ENCODE assay signal across 9 mouse cellular contexts in genomic region chr2:164348980-164349379, GRCm38 (mm10). TPM values are rescaled to one million over a fixed set of nuclear protein-coding genes. Genes with fewer than 3 reads are reported as not detected.
A peak's percentile ranks its signal among the peaks of the same experiment; 100 is the strongest.
DNase-seq lines count a peak whose midpoint lies in the region; ATAC-seq and TF ChIP-seq lines count a peak whose summit lies in the region.
"Had no signal": no experiment of that assay in that cellular context is flagged by ENCODE, and none has a peak within 500 bp of the region (broad histone marks: within the 10 kb centered on the region; RNA-seq: fewer than 3 reads in every experiment).

No protein-coding gene starts in this region.

- no peak overlapping the region for H3K27ac ChIP-seq in forebrain, embryonic 14.5 days (ENCODE audit: low read depth, low read length)
- no peak overlapping the region for H3K27ac ChIP-seq in forebrain, embryonic 15.5 days (replicated peaks)
- H3K27ac ChIP-seq in liver, adult 2 months (replicated peaks; ENCODE audit: insufficient read depth, low read depth, low read length) = no peak overlapping the region
- no peak overlapping the region for H3K27ac ChIP-seq in liver, embryonic 11.5 days (ENCODE audit: low read depth, low read length)
- H3K27ac ChIP-seq in embryonic facial prominence, embryonic 14.5 days (replicated peaks; ENCODE audit: low read depth, low read length) = no peak overlapping the region
- no peak overlapping the region for H3K27ac ChIP-seq in forebrain, embryonic 10.5 days
- H3K27ac ChIP-seq: heart, embryonic 15.5 days had no signal

- no peak for TF ChIP-seq POLR2A in liver, adult 2 months (IDR thresholded peaks at IDR 0.05; ENCODE audit: extremely low read depth, insufficient read depth, low read length)

- H3K27me3 ChIP-seq in forebrain, embryonic 14.5 days (replicated peaks; ENCODE audit: control insufficient read depth, insufficient read depth, low read length) = no peaks in the 10 kb centered on the region
- no peaks in the 10 kb centered on the region for H3K27me3 ChIP-seq in forebrain, embryonic 15.5 days
- H3K27me3 ChIP-seq in liver, adult 2 months (ENCODE audit: control insufficient read depth, insufficient read depth, low read length) = no peaks in the 10 kb centered on the region
- no peaks in the 10 kb centered on the region for H3K27me3 ChIP-seq in liver, embryonic 11.5 days (replicated peaks; ENCODE audit: control insufficient read depth, insufficient read depth, low read length)
- H3K27me3 ChIP-seq in Patski = no peaks in the 10 kb centered on the region
- H3K27me3 ChIP-seq in embryonic facial prominence, embryonic 14.5 days (replicated peaks; ENCODE audit: control insufficient read depth, insufficient read depth, low read length) = no peaks in the 10 kb centered on the region
- H3K27me3 ChIP-seq in forebrain, embryonic 10.5 days (ENCODE audit: poor library complexity, severe bottlenecking) = no peaks in the 10 kb centered on the region
- H3K27me3 ChIP-seq: heart, embryonic 15.5 days had no signal

- no peaks in the 10 kb centered on the region for H3K36me3 ChIP-seq in forebrain, embryonic 14.5 days (ENCODE audit: control insufficient read depth, insufficient read depth, low read length)
- H3K36me3 ChIP-seq in forebrain, embryonic 15.5 days = no peaks in the 10 kb centered on the region
- H3K36me3 ChIP-seq in liver, adult 2 months (ENCODE audit: control insufficient read depth, insufficient read depth, low read length) = no peaks in the 10 kb centered on the region
- H3K36me3 ChIP-seq in liver, embryonic 11.5 days (ENCODE audit: control insufficient read depth, insufficient read depth, low read length) = no peaks in the 10 kb centered on the region
- H3K36me3 ChIP-seq in embryonic facial prominence, embryonic 14.5 days (ENCODE audit: control insufficient read depth, insufficient read depth, low read length) = no peaks in the 10 kb centered on the region
- no peaks in the 10 kb centered on the region for H3K36me3 ChIP-seq in forebrain, embryonic 10.5 days (replicated peaks)
- H3K36me3 ChIP-seq: heart, embryonic 15.5 days had no signal

- H3K79me2 ChIP-seq in liver, adult 2 months (ENCODE audit: control insufficient read depth, insufficient read depth, low read length) = no peaks in the 10 kb centered on the region

- no peak overlapping the region for H3K4me2 ChIP-seq in forebrain, embryonic 14.5 days (ENCODE audit: low read length)
- H3K4me2 ChIP-seq in forebrain, embryonic 15.5 days (replicated peaks) = no peak overlapping the region
- no peak overlapping the region for H3K4me2 ChIP-seq in liver, embryonic 11.5 days
- no peak overlapping the region for H3K4me2 ChIP-seq in embryonic facial prominence, embryonic 14.5 days (ENCODE audit: low read depth, low read length)
- H3K4me2 ChIP-seq: heart, embryonic 15.5 days had no signal

- H3K4me1 ChIP-seq in forebrain, embryonic 14.5 days (ENCODE audit: control insufficient read depth, insufficient read depth, low read length) = no peaks in the 10 kb centered on the region
- no peaks in the 10 kb centered on the region for H3K4me1 ChIP-seq in forebrain, embryonic 15.5 days
- no peaks in the 10 kb centered on the region for H3K4me1 ChIP-seq in liver, adult 2 months (ENCODE audit: control insufficient read depth, insufficient read depth, low read length)
- H3K4me1 ChIP-seq in liver, embryonic 11.5 days (replicated peaks; ENCODE audit: control insufficient read depth, insufficient read depth, low read length) = no peaks in the 10 kb centered on the region
- no peaks in the 10 kb centered on the region for H3K4me1 ChIP-seq in embryonic facial prominence, embryonic 14.5 days (ENCODE audit: control insufficient read depth, insufficient read depth, low read length)
- no peaks in the 10 kb centered on the region for H3K4me1 ChIP-seq in forebrain, embryonic 10.5 days
- H3K4me1 ChIP-seq: heart, embryonic 15.5 days had no signal

- CTCF ChIA-PET in Patski (lab: Charles Lee) = no interaction called here

- WGBS in forebrain, embryonic 14.5 days = 93% methylated on average over 3 of the region's 3 CpGs
- WGBS in forebrain, embryonic 15.5 days = 94% methylated on average over 3 of the region's 3 CpGs
- 91% methylated on average over 3 of the region's 3 CpGs for WGBS in liver, adult 2 months
- 90% methylated on average over 3 of the region's 3 CpGs for WGBS in liver, embryonic 11.5 days
- 93% methylated on average over 3 of the region's 3 CpGs for WGBS in embryonic facial prominence, embryonic 14.5 days
- 92% methylated on average over 3 of the region's 3 CpGs for WGBS in forebrain, embryonic 10.5 days

- peak; percentile 10 for DNase-seq in forebrain, embryonic 14.5 days (ENCODE audit: low spot score)
- DNase-seq in liver, adult 2 months (ENCODE audit: extremely low read depth, low read depth, low spot score) = peak; percentile 24
- DNase-seq in liver, embryonic 11.5 days (ENCODE audit: low spot score) = no peak
- no peak for DNase-seq in Patski (ENCODE audit: low read depth, low spot score)
- DNase-seq in embryonic facial prominence, embryonic 14.5 days (ENCODE audit: low spot score) = peak; percentile 11
- peak; percentile 49 for DNase-seq in retina, embryonic 14.5 days (ENCODE audit: low spot score)
- no peak for DNase-seq in forebrain, embryonic 10.5 days (ENCODE audit: extremely low spot score, low spot score)

- TF ChIP-seq CTCF in liver, adult 2 months (IDR thresholded peaks at IDR 0.05; ENCODE audit: low read depth, low read length) = 0 out of 2 replicates have a peak, but pooled peaks have one; percentile 9
- peak; percentile 53 for TF ChIP-seq CTCF in Patski (IDR thresholded peaks at IDR 0.05)

- H3K4me3 ChIP-seq in forebrain, embryonic 14.5 days (ENCODE audit: low read depth, low read length) = no peak overlapping the region
- H3K4me3 ChIP-seq in forebrain, embryonic 15.5 days = no peak overlapping the region
- no peak overlapping the region for H3K4me3 ChIP-seq in liver, adult 2 months (ENCODE audit: insufficient read depth, low read depth, low read length)
- no peak overlapping the region for H3K4me3 ChIP-seq in liver, embryonic 11.5 days (ENCODE audit: low read depth, low read length)
- no peak overlapping the region for H3K4me3 ChIP-seq in embryonic facial prominence, embryonic 14.5 days (ENCODE audit: low read depth, low read length)
- no peak overlapping the region for H3K4me3 ChIP-seq in forebrain, embryonic 10.5 days
- H3K4me3 ChIP-seq: heart, embryonic 15.5 days had no signal

- no peak for ATAC-seq in forebrain, embryonic 14.5 days
- no peak for ATAC-seq in forebrain, embryonic 15.5 days (replicated peaks)
- no peak for ATAC-seq in liver, embryonic 11.5 days (replicated peaks; ENCODE audit: low FRiP score)
- no peak for ATAC-seq in Patski
- ATAC-seq in embryonic facial prominence, embryonic 14.5 days (ENCODE audit: low read depth) = no peak

- in situ Hi-C loops in Patski (cut with MboI; ENCODE audit: low pct_unique_long_range_greater_than_20kb) = loop anchor here (10.0 kb wide), 1 partner anchor 244 kb away; no protein-coding TSS in a partner anchor

- POLR2A ChIA-PET in Patski (lab: Charles Lee) = no interaction called here

- H3K9me3 ChIP-seq in forebrain, embryonic 14.5 days (replicated peaks; ENCODE audit: control insufficient read depth, low read length) = no peaks in the 10 kb centered on the region
- H3K9me3 ChIP-seq in forebrain, embryonic 15.5 days = no peaks in the 10 kb centered on the region
- H3K9me3 ChIP-seq in liver, embryonic 11.5 days (ENCODE audit: control insufficient read depth, low read length) = no peaks in the 10 kb centered on the region
- peaks cover 5% of the 10 kb centered on the region; the same call in 1 of the 2 replicates for H3K9me3 ChIP-seq in embryonic facial prominence, embryonic 14.5 days (ENCODE audit: control insufficient read depth, low read length)
- H3K9me3 ChIP-seq in forebrain, embryonic 10.5 days = no peaks in the 10 kb centered on the region
- H3K9me3 ChIP-seq: heart, embryonic 15.5 days had no signal

- no peak overlapping the region for H3K9ac ChIP-seq in forebrain, embryonic 14.5 days (ENCODE audit: low read length)
- no peak overlapping the region for H3K9ac ChIP-seq in forebrain, embryonic 15.5 days (replicated peaks)
- H3K9ac ChIP-seq in liver, adult 2 months (ENCODE audit: low read depth, low read length) = no peak overlapping the region
- H3K9ac ChIP-seq in liver, embryonic 11.5 days (ENCODE audit: low read depth, low read length) = no peak overlapping the region
- no peak overlapping the region for H3K9ac ChIP-seq in embryonic facial prominence, embryonic 14.5 days (ENCODE audit: low read depth, low read length)
- H3K9ac ChIP-seq: heart, embryonic 15.5 days had no signal

RNA-seq across cellular contexts. Expression of gene Svs5, which starts 16.4 kb away (rescaled TPM):
- polyA plus RNA-seq in forebrain, embryonic 14.5 days (2014; fragmentation: Nextera tagmentation; extraction: Ambion mirVana) = not detected in 2 replicates
- not detected in 2 replicates for polyA plus RNA-seq in forebrain, embryonic 15.5 days (2015; fragmentation: Nextera tagmentation; extraction: Ambion mirVana)
- not detected in 2 replicates for total RNA-seq in liver, adult 2 months (2014; rRNA removed)
- polyA plus RNA-seq in liver, adult 2 months (2012; rRNA removed) = not detected in 2 replicates
- not detected in 2 replicates for polyA plus RNA-seq in liver, embryonic 11.5 days (2014; fragmentation: Nextera tagmentation; extraction: Ambion mirVana)
- polyA plus RNA-seq in Patski (2021) = not detected
- polyA plus RNA-seq in embryonic facial prominence, embryonic 14.5 days (2014; fragmentation: Nextera tagmentation; extraction: Ambion mirVana) = not detected in 2 replicates
- not detected in 2 replicates for polyA plus RNA-seq in forebrain, embryonic 10.5 days (2016; fragmentation: Nextera tagmentation; extraction: Ambion mirVana)
- polyA plus RNA-seq: heart, embryonic 15.5 days had no signal

RNA-seq across cellular contexts. Expression of gene Svs6, which starts 32.4 kb away (rescaled TPM):
- not detected in 2 replicates for polyA plus RNA-seq in forebrain, embryonic 14.5 days (2014; fragmentation: Nextera tagmentation; extraction: Ambion mirVana)
- polyA plus RNA-seq in forebrain, embryonic 15.5 days (2015; fragmentation: Nextera tagmentation; extraction: Ambion mirVana) = not detected in 2 replicates
- not detected in 2 replicates for total RNA-seq in liver, adult 2 months (2014; rRNA removed)
- not detected in 2 replicates for polyA plus RNA-seq in liver, adult 2 months (2012; rRNA removed)
- polyA plus RNA-seq in liver, embryonic 11.5 days (2014; fragmentation: Nextera tagmentation; extraction: Ambion mirVana) = not detected in 2 replicates
- polyA plus RNA-seq in Patski (2021) = not detected
- polyA plus RNA-seq in embryonic facial prominence, embryonic 14.5 days (2014; fragmentation: Nextera tagmentation; extraction: Ambion mirVana) = not detected in 2 replicates
- polyA plus RNA-seq in forebrain, embryonic 10.5 days (2016; fragmentation: Nextera tagmentation; extraction: Ambion mirVana) = not detected in 2 replicates
- polyA plus RNA-seq: heart, embryonic 15.5 days had no signal

RNA-seq across cellular contexts. Expression of gene Slpi, which starts 39.9 kb away (rescaled TPM):
- polyA plus RNA-seq in forebrain, embryonic 14.5 days (2014; fragmentation: Nextera tagmentation; extraction: Ambion mirVana) = not detected in 2 replicates
- 0.29 TPM in 1 of 2 replicates, not detected in the other for polyA plus RNA-seq in forebrain, embryonic 15.5 days (2015; fragmentation: Nextera tagmentation; extraction: Ambion mirVana)
- 0.94 and 1.4 TPM in 2 replicates for total RNA-seq in liver, adult 2 months (2014; rRNA removed)
- polyA plus RNA-seq in liver, adult 2 months (2012; rRNA removed) = 4.5 and 5.7 TPM in 2 replicates
- 9.4 and 11.6 TPM in 2 replicates for polyA plus RNA-seq in liver, embryonic 11.5 days (2014; fragmentation: Nextera tagmentation; extraction: Ambion mirVana)
- 149 TPM for polyA plus RNA-seq in Patski (2021)
- 1.3 and 2.1 TPM in 2 replicates for polyA plus RNA-seq in embryonic facial prominence, embryonic 14.5 days (2014; fragmentation: Nextera tagmentation; extraction: Ambion mirVana)
- 0.22 and 0.36 TPM in 2 replicates for polyA plus RNA-seq in forebrain, embryonic 10.5 days (2016; fragmentation: Nextera tagmentation; extraction: Ambion mirVana)

RNA-seq across cellular contexts. Expression of gene Rbpjl, which starts 54.0 kb away (rescaled TPM):
- polyA plus RNA-seq in forebrain, embryonic 14.5 days (2014; fragmentation: Nextera tagmentation; extraction: Ambion mirVana) = 0.06 TPM in 1 of 2 replicates, not detected in the other
- 0.05 TPM in 1 of 2 replicates, not detected in the other for polyA plus RNA-seq in forebrain, embryonic 15.5 days (2015; fragmentation: Nextera tagmentation; extraction: Ambion mirVana)
- 0.18 and 0.20 TPM in 2 replicates for total RNA-seq in liver, adult 2 months (2014; rRNA removed)
- not detected in 2 replicates for polyA plus RNA-seq in liver, adult 2 months (2012; rRNA removed)
- polyA plus RNA-seq in liver, embryonic 11.5 days (2014; fragmentation: Nextera tagmentation; extraction: Ambion mirVana) = 0.04 and 0.12 TPM in 2 replicates
- polyA plus RNA-seq in Patski (2021) = 0.06 TPM
- polyA plus RNA-seq in embryonic facial prominence, embryonic 14.5 days (2014; fragmentation: Nextera tagmentation; extraction: Ambion mirVana) = 0.42 and 0.52 TPM in 2 replicates
- polyA plus RNA-seq in forebrain, embryonic 10.5 days (2016; fragmentation: Nextera tagmentation; extraction: Ambion mirVana) = not detected in 2 replicates

RNA-seq across cellular contexts. Expression of gene Matn4, which starts 56.0 kb away (rescaled TPM):
- 0.08 and 0.10 TPM in 2 replicates for polyA plus RNA-seq in forebrain, embryonic 14.5 days (2014; fragmentation: Nextera tagmentation; extraction: Ambion mirVana)
- 0.94 and 1.1 TPM in 2 replicates for polyA plus RNA-seq in forebrain, embryonic 15.5 days (2015; fragmentation: Nextera tagmentation; extraction: Ambion mirVana)
- total RNA-seq in liver, adult 2 months (2014; rRNA removed) = 0.07 and 0.09 TPM in 2 replicates
- 0.04 and 0.05 TPM in 2 replicates for polyA plus RNA-seq in liver, adult 2 months (2012; rRNA removed)
- polyA plus RNA-seq in liver, embryonic 11.5 days (2014; fragmentation: Nextera tagmentation; extraction: Ambion mirVana) = 0.14 and 0.32 TPM in 2 replicates
- 0.10 TPM for polyA plus RNA-seq in Patski (2021)
- polyA plus RNA-seq in embryonic facial prominence, embryonic 14.5 days (2014; fragmentation: Nextera tagmentation; extraction: Ambion mirVana) = 15.6 and 20.6 TPM in 2 replicates
- not detected in 2 replicates for polyA plus RNA-seq in forebrain, embryonic 10.5 days (2016; fragmentation: Nextera tagmentation; extraction: Ambion mirVana)

Comparison
In these comparisons a context has a peak if more than half of its experiments do, and no peak if none do; other contexts are left out.
1. DNase-seq: peak in forebrain, embryonic 14.5 days (single experiment), liver, adult 2 months (single experiment), embryonic facial prominence, embryonic 14.5 days (single experiment) and retina, embryonic 14.5 days (single experiment); none in liver, embryonic 11.5 days (single experiment), Patski (single experiment) and forebrain, embryonic 10.5 days (single experiment).
2. RNA of gene Slpi, which starts 39.9 kb away (polyA plus RNA-seq): 149 TPM in Patski (single experiment); 9.4 to 11.6 TPM in liver, embryonic 11.5 days, 4.5 to 5.7 TPM in liver, adult 2 months, 1.3 to 2.1 TPM in embryonic facial prominence, embryonic 14.5 days, 0.22 to 0.36 TPM in forebrain, embryonic 10.5 days, not detected in forebrain, embryonic 14.5 days and 0.29 TPM in forebrain, embryonic 15.5 days; every median in the first group is over 10 times any median in the second.